Mouse (Mus musculus) kidney, postnatal 36 days (tissue): ENCODE data around the gene Slc9c1.

Experiments used
- DNase-seq, 2 experiments: peaks; one replicate each; pipeline ENCODE4 v3.0.0; 2021 to 2022; ENCODE audit warnings: mixed read lengths in 2 of 2

The Slc9c1 gene

GRCm38 (mm10) chr16:45629497-45630105 lies 94.5 kb downstream of the Slc9c1 start:
- DNase-seq: no peak

- peak; percentile 58 to 83 for DNase-seq
Measured at GRCm38 (mm10) chr16:45630347-45630960, 95.3 kb downstream of the Slc9c1 start.

- DNase-seq: no peak
Measured at GRCm38 (mm10) chr16:45632420-45632819, 97.3 kb downstream of the Slc9c1 start.

GRCm38 (mm10) chr16:45635826-45636225 lies 100.7 kb downstream of the Slc9c1 start:
- no peak for DNase-seq

- DNase-seq: no peak
Measured at GRCm38 (mm10) chr16:45640070-45640762, 105.1 kb downstream of the Slc9c1 start.

- no peak for DNase-seq
Measured at GRCm38 (mm10) chr16:45641301-45641700, 106.2 kb downstream of the Slc9c1 start.

GRCm38 (mm10) chr16:45643944-45644343 lies 108.8 kb downstream of the Slc9c1 start:
- no peak for DNase-seq

- peak; percentile 22 to 44 for DNase-seq
Measured at GRCm38 (mm10) chr16:45644380-45644779, 109.3 kb downstream of the Slc9c1 start.

GRCm38 (mm10) chr16:45651497-45651896 lies 116.4 kb downstream of the Slc9c1 start:
- no peak for DNase-seq

- DNase-seq: no peak
Measured at GRCm38 (mm10) chr16:45653009-45653933, 118.2 kb downstream of the Slc9c1 start.

- DNase-seq: peak; percentile 64 to 75
Measured at GRCm38 (mm10) chr16:45653934-45654332, 118.8 kb downstream of the Slc9c1 start, which contains the start of gene BC016579. Gene BC016579 (minus strand): TSS chr16:45654068.

GRCm38 (mm10) chr16:45654465-45654864 lies 119.4 kb downstream of the Slc9c1 start:
- DNase-seq: no peak
